Mouse (Mus musculus) mammary gland, adult 2 months (tissue): ENCODE measurements around the gene Mrpl43. TPM values are rescaled to one million over a fixed set of nuclear protein-coding genes. Genes with fewer than 3 reads are reported as not detected.

Experiments
- polyA plus RNA-seq: library from polyadenylated mRNA; depleted of rRNA; stranded (reverse); fragments of >200 nt; gene quantifications from 2 replicates; pipeline ENCODE4 v1.2.3, GENCODE M21; 2012; ENCODE audit warnings: low replicate concordance; rRNA removed

Gene Mrpl43
- 67.3 and 149 TPM in 2 replicates for polyA plus RNA-seq

GRCm38 (mm10) chr19:45005957-45006712 lies at the start of gene Mrpl43:
Mrpl43 (minus strand) TSS chr19:45006442.

GRCm38 (mm10) chr19:45047417-45047934 lies 41.2 kb upstream of the Mrpl43 start, which contains the start of gene Sfxn3:
Sfxn3 (plus strand) TSS chr19:45047503.

GRCm38 (mm10) chr19:45045651-45046050 lies 39.4 kb upstream of the Mrpl43 start, which contains the start of gene Pdzd7:
Pdzd7 (minus strand) TSS chr19:45045717.

GRCm38 (mm10) chr19:45014335-45014971 lies 8.2 kb upstream of the Mrpl43 start, which contains the start of gene Lzts2:
Lzts2 (plus strand) TSS chr19:45014414.

GRCm38 (mm10) chr19:45005444-45005843 lies 798 bp downstream of the Mrpl43 start, which contains the start of gene Twnk:
Twnk (plus strand) TSS chr19:45005663.

GRCm38 (mm10) chr19:44988831-44989566 lies 17.2 kb downstream of the Mrpl43 start, which contains the start of gene Sema4g:
Sema4g (plus strand) TSS chr19:44989101.

Other genes starting within 250 kb of the Mrpl43 start
- 27.0 and 109 TPM in 2 replicates for gene Slf2, start 75.3 kb downstream of the Mrpl43 start, polyA plus RNA-seq
- gene Sema4g, start 17.3 kb downstream of the Mrpl43 start, polyA plus RNA-seq, result 6.9 and 7.6 TPM in 2 replicates
- 7.1 and 15.0 TPM in 2 replicates for gene Twnk, start 779 bp downstream of the Mrpl43 start, polyA plus RNA-seq
- gene Lzts2, start 8.0 kb upstream of the Mrpl43 start, polyA plus RNA-seq, result 111 and 227 TPM in 2 replicates
- gene Pdzd7, start 39.3 kb upstream of the Mrpl43 start, polyA plus RNA-seq, result 0.55 and 4.3 TPM in 2 replicates
- 41.9 and 58.2 TPM in 2 replicates for gene Sfxn3, start 41.1 kb upstream of the Mrpl43 start, polyA plus RNA-seq
- 3.9 and 5.0 TPM in 2 replicates for gene Kazald1, start 68.8 kb upstream of the Mrpl43 start, polyA plus RNA-seq
- gene Tlx1, start 144.2 kb upstream of the Mrpl43 start, polyA plus RNA-seq, result 0.06 and 0.13 TPM in 2 replicates
- 0.11 and 2.2 TPM in 2 replicates for gene Lbx1, start 229.4 kb upstream of the Mrpl43 start, polyA plus RNA-seq